Mouse (Mus musculus) layer of hippocampus, postnatal 14 days (tissue): Measurements from ENCODE around the gene Dbndd2. TPM values are rescaled to one million over a fixed set of nuclear protein-coding genes. Genes with fewer than 3 reads are reported as not detected.

ENCODE experiments used
- DNase-seq, 2 experiments: peaks; one replicate each; pipeline ENCODE4 v3.0.0; 2021 to 2022; ENCODE audit warnings: low spot score in 2 of 2, mixed read lengths in 1 of 2
- total RNA-seq, 2 experiments: library from RNA; stranded (reverse); gene quantifications; 2 replicates each; pipeline ENCODE4 v1.2.3; 2021

Dbndd2 gene
- total RNA-seq, 2 experiments from 2014 or later, result 87.6 to 88.0 TPM

GRCm38 (mm10) chr2:164531169-164531568 is 45.3 kb downstream of the Dbndd2 start:
- peak; percentile 73 to 75 for DNase-seq

GRCm38 (mm10) chr2:164534315-164534714 is 48.4 kb downstream of the Dbndd2 start:
- DNase-seq, result no peak

- DNase-seq, result no peak
These were observed 51.1 kb downstream of the Dbndd2 start for GRCm38 (mm10) chr2:164537003-164537402.

- no peak for DNase-seq
These were observed 54.9 kb downstream of the Dbndd2 start for GRCm38 (mm10) chr2:164540652-164541427.

- DNase-seq, result no peak
These were observed 56.2 kb downstream of the Dbndd2 start for GRCm38 (mm10) chr2:164542132-164542531.

GRCm38 (mm10) chr2:164542598-164542997 is 56.7 kb downstream of the Dbndd2 start:
- no peak for DNase-seq

Other genes starting within 250 kb of the Dbndd2 start
- not detected for gene Svs2, start 247.6 kb upstream of the Dbndd2 start, total RNA-seq
- gene Svs3b, start 229.5 kb upstream of the Dbndd2 start, total RNA-seq, result not detected
- gene Svs4, start 207.6 kb upstream of the Dbndd2 start, total RNA-seq, result not detected
- not detected for gene Svs3a, start 196.8 kb upstream of the Dbndd2 start, total RNA-seq
- not detected for gene Svs6, start 169.4 kb upstream of the Dbndd2 start, total RNA-seq
- gene Svs5, start 153.4 kb upstream of the Dbndd2 start, total RNA-seq, result not detected
- gene Slpi, start 97.0 kb upstream of the Dbndd2 start, total RNA-seq, result 1 to 10 TPM; 1.2 to 2.0 TPM
- gene Rbpjl, start 83.0 kb upstream of the Dbndd2 start, total RNA-seq, result under 1 TPM; 0.41 to 0.91 TPM
- gene Matn4, start 80.9 kb upstream of the Dbndd2 start, total RNA-seq, result 10 to 100 TPM; 21.2 to 21.6 TPM
- 100 to 1,000 TPM; 117 to 137 TPM for gene Sdc4, start 42.2 kb upstream of the Dbndd2 start, total RNA-seq
- 10 to 100 TPM; 39.1 to 44.7 TPM for gene Sys1, start 29.1 kb upstream of the Dbndd2 start, total RNA-seq
- 10 to 100 TPM; 12.7 to 18.8 TPM for gene Gm20458, start 25.1 kb upstream of the Dbndd2 start, total RNA-seq
- gene Trp53tg5, start 12.4 kb upstream of the Dbndd2 start, total RNA-seq, result not detected
- gene Pigt, start 11.4 kb downstream of the Dbndd2 start, total RNA-seq, result 10 to 100 TPM; 95.2 to 96.5 TPM
- gene Wfdc2, start 76.3 kb downstream of the Dbndd2 start, total RNA-seq, result 1 to 10 TPM in 1 of 2 experiments, not detected in 1; 5.6 TPM
- not detected for gene Spint3, start 87.4 kb downstream of the Dbndd2 start, total RNA-seq
- gene Wfdc6a, start 99.3 kb downstream of the Dbndd2 start, total RNA-seq, result 1 to 10 TPM in 1 of 2 experiments, under 1 TPM in 1; 0.71 to 1.9 TPM
- gene Eppin, start 107.5 kb downstream of the Dbndd2 start, total RNA-seq, result not detected
- gene Wfdc6b, start 127.4 kb downstream of the Dbndd2 start, total RNA-seq, result not detected
- not detected for gene Wfdc8, start 127.5 kb downstream of the Dbndd2 start, total RNA-seq
- not detected for gene Wfdc16, start 152.7 kb downstream of the Dbndd2 start, total RNA-seq
- not detected for gene Wfdc10, start 169.9 kb downstream of the Dbndd2 start, total RNA-seq
- gene Wfdc9, start 170.5 kb downstream of the Dbndd2 start, total RNA-seq, result not detected
- gene Wfdc11, start 188.0 kb downstream of the Dbndd2 start, total RNA-seq, result not detected
- gene Wfdc13, start 199.0 kb downstream of the Dbndd2 start, total RNA-seq, result not detected
- not detected for gene Spint4, start 212.4 kb downstream of the Dbndd2 start, total RNA-seq
- not detected for gene Spint5, start 229.2 kb downstream of the Dbndd2 start, total RNA-seq